Mouse (Mus musculus) neutrophil, adult 65 days (primary cell): Measurements from ENCODE around the gene Anxa5. TPM values are rescaled to one million over a fixed set of nuclear protein-coding genes. Genes with fewer than 3 reads are reported as not detected.

Experiments
- total RNA-seq: library from RNA; stranded (reverse); gene quantifications from 2 replicates; pipeline ENCODE4 v1.2.4, GENCODE M21; 2023

The Anxa5 gene
- 123 and 154 TPM in 2 replicates for total RNA-seq

GRCm38 (mm10) chr3:36475532-36476087 lies at the start of gene Anxa5, which contains the start of gene 1810062G17Rik:
TSS of gene Anxa5 (minus strand) at chr3:36475894.
TSS of gene 1810062G17Rik (plus strand) at chr3:36475937.

DNA sequence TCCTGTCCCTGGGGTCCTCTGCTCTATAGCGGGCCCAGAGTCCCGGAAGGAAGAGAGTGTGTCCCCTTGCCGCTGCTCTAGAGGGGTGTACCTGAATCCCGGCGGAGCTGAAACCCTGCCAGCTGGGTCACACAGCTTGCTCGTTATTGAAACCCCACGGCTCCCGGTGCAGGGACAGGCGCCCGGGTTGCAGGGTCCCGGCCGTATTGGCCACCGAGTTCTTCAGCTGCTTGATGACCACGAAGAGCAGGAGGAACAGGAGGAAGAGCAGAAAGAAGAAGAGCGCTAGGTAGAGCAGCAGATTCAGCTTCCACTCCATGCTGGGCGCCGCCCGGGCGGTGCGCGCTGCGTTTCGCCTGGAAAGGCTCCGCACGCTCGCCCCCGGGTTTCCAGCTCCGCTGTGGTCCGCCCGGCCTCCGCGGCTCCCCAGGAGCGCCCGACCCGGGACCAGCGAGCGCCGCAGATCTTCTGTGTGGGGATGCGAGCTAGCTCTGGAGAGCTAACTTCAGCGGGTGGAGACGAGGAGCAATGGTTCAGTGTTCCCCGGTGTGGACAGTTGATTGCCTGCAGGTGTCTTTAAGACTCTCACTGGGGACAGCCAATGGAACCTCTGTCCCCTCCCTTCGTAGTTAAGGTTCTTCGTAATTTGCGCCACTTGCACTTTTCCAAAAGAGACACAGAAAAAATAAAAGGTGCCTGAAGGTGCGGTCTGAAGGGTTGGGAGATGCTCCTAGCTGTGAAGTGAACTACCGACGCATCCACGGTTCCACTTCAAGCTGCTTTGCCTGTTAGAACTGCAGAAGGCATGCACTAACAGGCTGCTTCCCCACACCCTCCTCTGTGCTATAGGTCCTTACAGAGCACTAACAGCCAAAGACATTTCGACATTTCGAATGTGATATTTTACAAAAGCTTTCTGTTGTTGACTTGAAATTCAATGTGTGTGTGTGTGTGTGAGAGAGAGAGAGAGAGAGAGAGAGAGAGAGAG lies 45.7 kb upstream of the Anxa5 start, which contains the start of gene Gm11549:
Gene Gm11549, minus strand, starts transcription at position 741 of the 988 bp plus-strand sequence.

Other genes starting within 250 kb of the Anxa5 start
- gene 1810062G17Rik, start within 50 bp of the Anxa5 start, total RNA-seq = not detected in 2 replicates
- not detected in 2 replicates for gene Gm11549, start 45.9 kb upstream of the Anxa5 start, total RNA-seq
- 13.0 and 17.4 TPM in 2 replicates for gene Exosc9, start 76.7 kb upstream of the Anxa5 start, total RNA-seq
- 60.7 and 61.0 TPM in 2 replicates for gene Ccna2, start 96.3 kb upstream of the Anxa5 start, total RNA-seq
- gene Bbs7, start 137.6 kb upstream of the Anxa5 start, total RNA-seq = 0.28 and 0.39 TPM in 2 replicates
- not detected in 2 replicates for gene Trpc3, start 214.3 kb upstream of the Anxa5 start, total RNA-seq